Mouse (Mus musculus) testis, adult 2 months (tissue): ENCODE data around the gene Ly6g6d.
A peak's percentile ranks its signal among the peaks of the same experiment; 100 is the strongest.

ENCODE experiments used
- CTCF ChIP-seq: fragments of 200-500 bp; IDR thresholded peaks from 2 replicates; pipeline ENCODE4 v1.5.1; 2012; ENCODE audit warnings: low read depth, mild to moderate bottlenecking, inconsistent platforms, low read length, moderate library complexity; ENCODE audit not compliant: control insufficient read depth, insufficient read depth, insufficient replicate concordance
- POLR2A ChIP-seq: fragments of 200-500 bp; IDR thresholded peaks from 2 replicates; pipeline ENCODE4 v1.6.1; 2012; ENCODE audit warnings: low read depth, mild to moderate bottlenecking, inconsistent platforms, low read length, moderate library complexity; ENCODE audit not compliant: control insufficient read depth

- TF ChIP-seq CTCF = no peak; the same call in 1 of the 2 replicates
- peak; percentile 76 for TF ChIP-seq POLR2A
Measured at GRCm38 (mm10) chr17:35121143-35121799, 43.4 kb upstream of the Ly6g6d start, which contains the start of gene Gpank1.
